Mouse (Mus musculus): ENCODE data around the gene Fbxo47.

GRCm38 (mm10) chr11:97915974-97916503 lies 32.1 kb upstream of the Fbxo47 start:
- TF ChIP-seq CTCF (IDR thresholded peaks at IDR 0.05), result no peak
- TF ChIP-seq EP300 (IDR thresholded peaks at IDR 0.05), result no peak

Measured in lung, postnatal 0 days (tissue).